Mouse (Mus musculus): Measurements from ENCODE around the gene Slc16a11. TPM values are rescaled to one million over a fixed set of nuclear protein-coding genes. Genes with fewer than 3 reads are reported as not detected.

The Slc16a11 gene
- polyA plus RNA-seq, 1 experiment from 2014 or later: 2.0 TPM

GRCm38 (mm10) chr11:70238591-70239440 is 26.3 kb downstream of the Slc16a11 start:
- Histone ChIP-seq H3K9me3 (no peaks in the 10 kb centered on the region), H3K27ac (peak overlapping the region; percentile 92), H3K4me1 (peaks cover 27% of the 10 kb centered on the region), H3K4me2 (replicated peaks) (peak overlapping the region; percentile 86), H3K9ac (peak overlapping the region; percentile 81), H3K4me3 (peak overlapping the region; percentile 88), H3K36me3 (peaks cover 19% of the 10 kb centered on the region), H3K27me3 (no peaks in the 10 kb centered on the region)
- no peak for ATAC-seq (ENCODE audit: insufficient number of reproducible peaks, insufficient read depth, low FRiP score, low TSS enrichment)
- 14% methylated on average over 23 of the region's 23 CpGs for WGBS

GRCm38 (mm10) chr11:70239541-70240279 is 27.2 kb downstream of the Slc16a11 start, which contains the start of the genes Gm21988 and Rnasek:
Gene Gm21988, minus strand, starts transcription at chr11:70239830.
Gene Rnasek, minus strand, starts transcription at chr11:70239842.
- Histone ChIP-seq H3K36me3 (peaks cover 14% of the 10 kb centered on the region), H3K9me3 (no peaks in the 10 kb centered on the region), H3K27ac (peak within 1 kb of the TSS; percentile 92), H3K27me3 (no peaks in the 10 kb centered on the region), H3K4me3 (peak within 1 kb of the TSS; percentile 88), H3K4me1 (peaks cover 25% of the 10 kb centered on the region), H3K9ac (peak within 1 kb of the TSS; percentile 81), H3K4me2 (replicated peaks) (peak within 1 kb of the TSS; percentile 86)
- ATAC-seq (ENCODE audit: insufficient number of reproducible peaks, insufficient read depth, low FRiP score, low TSS enrichment): peak; percentile 13; the same call in 1 of the 2 replicates
- 0% methylated on average over 29 of the region's 35 CpGs for WGBS

GRCm38 (mm10) chr11:70242591-70242990 is 30.0 kb downstream of the Slc16a11 start:
- H3K4me2 ChIP-seq (replicated peaks): no peak overlapping the region
- no peak overlapping the region for H3K4me3 ChIP-seq
- ATAC-seq (ENCODE audit: insufficient number of reproducible peaks, insufficient read depth, low FRiP score, low TSS enrichment): no peak
- no peaks in the 10 kb centered on the region for H3K9me3 ChIP-seq
- peaks cover 16% of the 10 kb centered on the region for H3K4me1 ChIP-seq
- H3K9ac ChIP-seq: no peak overlapping the region
- H3K27ac ChIP-seq: no peak overlapping the region
- 66% methylated on average over 11 of the region's 11 CpGs for WGBS
- no peaks in the 10 kb centered on the region for H3K27me3 ChIP-seq
- H3K36me3 ChIP-seq: no peaks in the 10 kb centered on the region

GRCm38 (mm10) chr11:70247136-70247845 is 34.7 kb downstream of the Slc16a11 start:
- Histone ChIP-seq H3K4me1 (no peaks in the 10 kb centered on the region), H3K4me2 (replicated peaks) (no peak overlapping the region), H3K27ac (no peak overlapping the region), H3K27me3 (peaks cover 17% of the 10 kb centered on the region), H3K36me3 (no peaks in the 10 kb centered on the region), H3K9ac (no peak overlapping the region), H3K4me3 (no peak overlapping the region), H3K9me3 (no peaks in the 10 kb centered on the region)
- ATAC-seq (ENCODE audit: insufficient number of reproducible peaks, insufficient read depth, low FRiP score, low TSS enrichment): no peak
- WGBS: 46% methylated on average over 9 of the region's 9 CpGs

GRCm38 (mm10) chr11:70250150-70250549 is 37.6 kb downstream of the Slc16a11 start:
- H3K27ac ChIP-seq: no peak overlapping the region
- no peak overlapping the region for H3K4me2 ChIP-seq (replicated peaks)
- no peak overlapping the region for H3K4me3 ChIP-seq
- H3K27me3 ChIP-seq: peaks cover 46% of the 10 kb centered on the region
- H3K4me1 ChIP-seq: peaks cover under 1% of the 10 kb centered on the region; the same call in 1 of the 2 replicates
- no peaks in the 10 kb centered on the region for H3K36me3 ChIP-seq
- no peaks in the 10 kb centered on the region for H3K9me3 ChIP-seq
- ATAC-seq (ENCODE audit: insufficient number of reproducible peaks, insufficient read depth, low FRiP score, low TSS enrichment): no peak
- no peak overlapping the region for H3K9ac ChIP-seq
- WGBS: 70% methylated on average over 11 of the region's 11 CpGs

GRCm38 (mm10) chr11:70251853-70252252 is 39.3 kb downstream of the Slc16a11 start:
- Histone ChIP-seq H3K9me3 (no peaks in the 10 kb centered on the region), H3K36me3 (no peaks in the 10 kb centered on the region), H3K9ac (no peak overlapping the region), H3K27me3 (peaks cover 61% of the 10 kb centered on the region), H3K4me3 (no peak overlapping the region), H3K4me1 (peaks cover 4% of the 10 kb centered on the region; the same call in 1 of the 2 replicates), H3K4me2 (replicated peaks) (no peak overlapping the region), H3K27ac (no peak overlapping the region)
- ATAC-seq (ENCODE audit: insufficient number of reproducible peaks, insufficient read depth, low FRiP score, low TSS enrichment): no peak
- 77% methylated on average over 8 of the region's 8 CpGs for WGBS

- H3K9me3 ChIP-seq: no peaks in the 10 kb centered on the region
- peak overlapping the region; percentile 25 for H3K4me3 ChIP-seq
- peaks cover 57% of the 10 kb centered on the region for H3K27me3 ChIP-seq
- H3K36me3 ChIP-seq: no peaks in the 10 kb centered on the region
- 3% methylated on average over 18 of the region's 18 CpGs for WGBS
- peak overlapping the region; percentile 30; the same call in 1 of the 2 replicates for H3K9ac ChIP-seq
- peaks cover 4% of the 10 kb centered on the region; the same call in 1 of the 2 replicates for H3K4me1 ChIP-seq
- H3K4me2 ChIP-seq (replicated peaks): peak overlapping the region; percentile 51
- no peak for ATAC-seq (ENCODE audit: insufficient number of reproducible peaks, insufficient read depth, low FRiP score, low TSS enrichment)
- no peak overlapping the region for H3K27ac ChIP-seq
These were observed 41.8 kb downstream of the Slc16a11 start for GRCm38 (mm10) chr11:70254337-70254736.

- Histone ChIP-seq H3K9ac (peak within 1 kb of the TSS; percentile 42; the same call in 1 of the 2 replicates), H3K4me1 (peaks cover 4% of the 10 kb centered on the region; the same call in 1 of the 2 replicates), H3K27me3 (peaks cover 57% of the 10 kb centered on the region), H3K27ac (no peak within 1 kb of the TSS), H3K9me3 (no peaks in the 10 kb centered on the region), H3K4me2 (replicated peaks) (peak within 1 kb of the TSS; percentile 51), H3K36me3 (no peaks in the 10 kb centered on the region), H3K4me3 (peak within 1 kb of the TSS; percentile 25)
- no peak for ATAC-seq (ENCODE audit: insufficient number of reproducible peaks, insufficient read depth, low FRiP score, low TSS enrichment)
- 1% methylated on average over 25 of the region's 25 CpGs for WGBS
These were observed 42.5 kb downstream of the Slc16a11 start, which contains the start of gene Alox12 for GRCm38 (mm10) chr11:70254931-70255531. Gene Alox12, minus strand, starts transcription at chr11:70255353.

GRCm38 (mm10) chr11:70259035-70259434 is 46.5 kb downstream of the Slc16a11 start:
- 93% methylated on average over 4 of the region's 4 CpGs for WGBS
- Histone ChIP-seq H3K4me1 (peaks cover 4% of the 10 kb centered on the region; the same call in 1 of the 2 replicates), H3K4me2 (replicated peaks) (no peak overlapping the region), H3K9ac (no peak overlapping the region), H3K27ac (no peak overlapping the region), H3K9me3 (no peaks in the 10 kb centered on the region), H3K4me3 (no peak overlapping the region), H3K36me3 (no peaks in the 10 kb centered on the region), H3K27me3 (peaks cover 26% of the 10 kb centered on the region)
- ATAC-seq (ENCODE audit: insufficient number of reproducible peaks, insufficient read depth, low FRiP score, low TSS enrichment): no peak

- Histone ChIP-seq H3K4me1 (no peaks in the 10 kb centered on the region), H3K27me3 (no peaks in the 10 kb centered on the region), H3K36me3 (no peaks in the 10 kb centered on the region), H3K27ac (no peak overlapping the region), H3K4me2 (replicated peaks) (no peak overlapping the region), H3K9ac (no peak overlapping the region), H3K9me3 (no peaks in the 10 kb centered on the region), H3K4me3 (no peak overlapping the region)
- WGBS: 51% methylated on average over 3 of the region's 3 CpGs
- ATAC-seq (ENCODE audit: insufficient number of reproducible peaks, insufficient read depth, low FRiP score, low TSS enrichment): no peak
These were observed 52.7 kb downstream of the Slc16a11 start for GRCm38 (mm10) chr11:70265252-70265651.

- Histone ChIP-seq H3K4me1 (no peaks in the 10 kb centered on the region), H3K27me3 (no peaks in the 10 kb centered on the region), H3K36me3 (no peaks in the 10 kb centered on the region), H3K4me2 (replicated peaks) (no peak overlapping the region), H3K27ac (no peak overlapping the region), H3K4me3 (no peak overlapping the region), H3K9ac (no peak overlapping the region), H3K9me3 (no peaks in the 10 kb centered on the region)
- WGBS: 64% methylated on average over 4 of the region's 4 CpGs
- ATAC-seq (ENCODE audit: insufficient number of reproducible peaks, insufficient read depth, low FRiP score, low TSS enrichment): no peak
These were observed 53.3 kb downstream of the Slc16a11 start for GRCm38 (mm10) chr11:70265819-70266218.
